6 mouse cellular contexts compared by ENCODE assay signal in genomic region chr12:104447056-104447455, GRCm38 (mm10). TPM values are rescaled to one million over a fixed set of nuclear protein-coding genes. Genes with fewer than 3 reads are reported as not detected.
"Had no signal": no experiment of that assay in that cellular context is flagged by ENCODE, and none has a peak within 500 bp of the region (broad histone marks: within the 10 kb centered on the region; RNA-seq: fewer than 3 reads in every experiment).

No protein-coding gene starts in this region.

RNA-seq across cellular contexts. Expression of gene Gsc, which starts 26.1 kb away (rescaled TPM):
- polyA plus RNA-seq: liver, embryonic 16.5 days; lung, embryonic 14.5 days; neural tube, embryonic 14.5 days had no signal

RNA-seq across cellular contexts. Expression of gene Serpina3n, which starts 40.5 kb away (rescaled TPM):
- polyA plus RNA-seq: lung, embryonic 14.5 days; midbrain, embryonic 10.5 days; midbrain, embryonic 13.5 days; stomach, embryonic 15.5 days had no signal
